Mouse (Mus musculus): ENCODE measurements around the gene Izumo1.

DNA sequence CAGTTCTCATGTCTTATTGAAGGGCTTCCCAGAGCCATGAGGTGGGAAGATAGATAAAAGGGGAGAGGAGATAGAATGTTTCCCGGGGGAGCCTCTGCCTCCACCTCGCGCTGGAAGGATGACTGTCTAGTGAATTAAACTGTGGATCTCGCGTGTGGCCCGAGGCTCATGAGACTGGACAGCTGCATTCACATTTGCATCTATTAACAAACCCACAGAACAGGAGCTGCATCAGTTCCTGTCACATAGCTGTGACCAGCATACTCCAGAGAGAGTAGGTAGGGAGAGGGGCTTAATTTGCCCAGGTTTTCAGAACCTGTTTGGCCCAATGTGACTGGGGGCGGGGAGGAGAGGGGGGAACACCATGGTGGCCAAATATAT, 24.0 kb downstream of the Izumo1 start:
- TF ChIP-seq POLR2A (IDR thresholded peaks at IDR 0.05; ENCODE audit: borderline replicate concordance, extremely low read depth, insufficient read depth, insufficient read length, poor library complexity, severe bottlenecking) (no peak), CTCF (IDR thresholded peaks at IDR 0.05; ENCODE audit: borderline replicate concordance, extremely low read depth, insufficient read depth, insufficient read length) (no peak)
